Mouse (Mus musculus) MEL (cell line): ENCODE data around the gene Ptprn. TPM values are rescaled to one million over a fixed set of nuclear protein-coding genes. Genes with fewer than 3 reads are reported as not detected.

Source experiments
- DNase-seq: peaks from one replicate; pipeline ENCODE4 v3.0.0; 2011; ENCODE audit warnings: low read depth, low spot score
- H3K27ac ChIP-seq: 2 replicates; pipeline ENCODE4 v1.5.1; 2012; ENCODE audit warnings: low read depth, mild to moderate bottlenecking, control low read depth, low read length, moderate library complexity; ENCODE audit not compliant: control insufficient read depth
- H3K27me3 ChIP-seq, 2 experiments: fragments of 150-350 bp in 1 of 2; sonication (generic) in 1 of 2; 2 replicates each; pipeline ENCODE4 v1.6.1; 2012; ENCODE audit warnings: low read length in 2 of 2, mild to moderate bottlenecking in 2 of 2, improper control_type of control experiment in 1 of 2, moderate library complexity in 1 of 2; ENCODE audit not compliant: insufficient read depth in 2 of 2, control insufficient read depth in 1 of 2
- H3K36me3 ChIP-seq, 2 experiments: 2 replicates each; pipeline ENCODE4 v1.6.1; 2012 to 2014; ENCODE audit warnings: low read length in 2 of 2, improper control_type of control experiment in 1 of 2, inconsistent platforms in 1 of 2, mild to moderate bottlenecking in 1 of 2; ENCODE audit not compliant: insufficient read depth in 2 of 2, control insufficient read depth in 1 of 2
- H3K4me1 ChIP-seq, 2 experiments: fragments of 150-350 bp in 1 of 2; sonication (generic) in 1 of 2; 2 replicates each; pipeline ENCODE4 v1.6.1; 2012; ENCODE audit warnings: low read length in 2 of 2, improper control_type of control experiment in 1 of 2, mild to moderate bottlenecking in 1 of 2; ENCODE audit not compliant: insufficient read depth in 2 of 2, control insufficient read depth in 1 of 2
- H3K4me3 ChIP-seq, 2 experiments: fragments of 150-350 bp in 1 of 2; sonication (generic) in 1 of 2; 2 replicates each; pipeline ENCODE4 v1.5.1; 2012; ENCODE audit warnings: low read depth in 2 of 2, low read length in 2 of 2, mild to moderate bottlenecking in 2 of 2, moderate library complexity in 2 of 2, control low read depth in 1 of 2, improper control_type of control experiment in 1 of 2; ENCODE audit not compliant: control insufficient read depth in 1 of 2, insufficient read depth in 1 of 2
- H3K79me2 ChIP-seq: 2 replicates; pipeline ENCODE4 v1.6.1; 2012; ENCODE audit warnings: mild to moderate bottlenecking, low read length, moderate library complexity; ENCODE audit not compliant: control insufficient read depth, poor library complexity, insufficient read depth
- H3K9ac ChIP-seq: 2 replicates; pipeline ENCODE4 v1.6.1; 2012; ENCODE audit warnings: low read depth, mild to moderate bottlenecking, control low read depth, low read length, moderate library complexity; ENCODE audit not compliant: control insufficient read depth, poor library complexity, severe bottlenecking
- H3K9me3 ChIP-seq: fragments of 150-350 bp; sonication (generic); replicated peaks from 2 replicates; pipeline ENCODE4 v1.6.1; 2012; ENCODE audit warnings: mild to moderate bottlenecking, low read length, improper control_type of control experiment, moderate library complexity; ENCODE audit not compliant: insufficient read depth
- BHLHE40 ChIP-seq: IDR thresholded peaks from 2 replicates; pipeline ENCODE4 v1.6.1; 2012; ENCODE audit warnings: low read depth, mild to moderate bottlenecking, inconsistent platforms, low read length, improper control_type of control experiment, borderline replicate concordance
- E2F4 ChIP-seq: IDR thresholded peaks from 2 replicates; pipeline ENCODE4 v1.6.1; 2011; ENCODE audit warnings: low read depth, low read length, improper control_type of control experiment, borderline replicate concordance
- ELF1 ChIP-seq: IDR thresholded peaks from 2 replicates; pipeline ENCODE4 v1.6.1; 2014; ENCODE audit warnings: low read depth, mild to moderate bottlenecking, inconsistent platforms, low read length, improper control_type of control experiment, moderate library complexity
- GATA1 ChIP-seq: IDR thresholded peaks from 2 replicates; pipeline ENCODE4 v1.6.1; 2011; ENCODE audit warnings: low read depth, low read length, improper control_type of control experiment
- MAFK ChIP-seq: IDR thresholded peaks from 2 replicates; pipeline ENCODE4 v1.6.1; 2011; ENCODE audit warnings: low read depth, mild to moderate bottlenecking, low read length, improper control_type of control experiment, borderline replicate concordance
- MAX ChIP-seq: IDR thresholded peaks from 2 replicates; pipeline ENCODE4 v1.6.1; 2011; ENCODE audit warnings: low read length, improper control_type of control experiment
- MEF2A ChIP-seq: IDR thresholded peaks from 2 replicates; pipeline ENCODE4 v1.6.1; 2014; ENCODE audit warnings: low read depth, mild to moderate bottlenecking, inconsistent platforms, low read length, improper control_type of control experiment; ENCODE audit not compliant: poor library complexity, insufficient replicate concordance, severe bottlenecking; ENCODE audit errors: extremely low read depth
- MXI1 ChIP-seq: IDR thresholded peaks from 2 replicates; pipeline ENCODE4 v1.6.1; 2011; ENCODE audit warnings: mild to moderate bottlenecking, low read depth, low read length, improper control_type of control experiment
- MYC ChIP-seq: IDR thresholded peaks from 2 replicates; pipeline ENCODE4 v1.6.1; 2011; ENCODE audit warnings: low read depth, mild to moderate bottlenecking, low read length, improper control_type of control experiment, moderate library complexity
- NRF1 ChIP-seq: IDR thresholded peaks from 2 replicates; pipeline ENCODE4 v1.6.1; 2014; ENCODE audit warnings: low read depth, mild to moderate bottlenecking, inconsistent platforms, low read length, improper control_type of control experiment, moderate library complexity; ENCODE audit not compliant: poor library complexity, insufficient read depth, severe bottlenecking
- POLR2AphosphoS2 ChIP-seq: IDR thresholded peaks from 2 replicates; pipeline ENCODE4 v1.6.1; 2011; ENCODE audit warnings: low read length, improper control_type of control experiment
- SIN3A ChIP-seq: IDR thresholded peaks from 2 replicates; pipeline ENCODE4 v1.6.1; 2012; ENCODE audit warnings: low read length, improper control_type of control experiment, inconsistent platforms
- SMC3 ChIP-seq: IDR thresholded peaks from 2 replicates; pipeline ENCODE4 v1.6.1; 2011; ENCODE audit warnings: low read depth, low read length, improper control_type of control experiment
- TAL1 ChIP-seq: IDR thresholded peaks from 2 replicates; pipeline ENCODE4 v1.6.1; 2012; ENCODE audit warnings: mild to moderate bottlenecking, inconsistent platforms, low read length, moderate library complexity, mixed read lengths
- TBP ChIP-seq: IDR thresholded peaks from 2 replicates; pipeline ENCODE4 v1.8.0; 2011; ENCODE audit warnings: low read depth, low read length, improper control_type of control experiment
- TCF12 ChIP-seq: IDR thresholded peaks from 2 replicates; pipeline ENCODE4 v1.6.1; 2014; ENCODE audit warnings: low read depth, mild to moderate bottlenecking, inconsistent platforms, low read length, improper control_type of control experiment, moderate library complexity
- USF2 ChIP-seq, 2 experiments: IDR thresholded peaks; 2 replicates each; pipeline ENCODE4 v1.6.1; 2011 to 2012; ENCODE audit warnings: improper control_type of control experiment in 2 of 2, low read length in 2 of 2, borderline replicate concordance in 1 of 2, inconsistent platforms in 1 of 2, low read depth in 1 of 2, mild to moderate bottlenecking in 1 of 2; ENCODE audit not compliant: insufficient read depth in 1 of 2
- ZC3H11A ChIP-seq: IDR thresholded peaks from 2 replicates; pipeline ENCODE4 v1.6.1; 2012; ENCODE audit warnings: low read depth, mild to moderate bottlenecking, inconsistent platforms, low read length, improper control_type of control experiment
- ZKSCAN1 ChIP-seq: IDR thresholded peaks from 2 replicates; pipeline ENCODE4 v1.6.1; 2012; ENCODE audit warnings: low read depth, mild to moderate bottlenecking, inconsistent platforms, low read length, improper control_type of control experiment, moderate library complexity
- ZMIZ1 ChIP-seq: IDR thresholded peaks from 2 replicates; pipeline ENCODE4 v1.6.1; 2012; ENCODE audit warnings: low read depth, mild to moderate bottlenecking, inconsistent platforms, low read length, improper control_type of control experiment, moderate library complexity
- ZNF384 ChIP-seq: IDR thresholded peaks from 2 replicates; pipeline ENCODE4 v1.6.1; 2012; ENCODE audit warnings: low read depth, mild to moderate bottlenecking, inconsistent platforms, low read length, improper control_type of control experiment
- polyA plus RNA-seq, 2 experiments: library from polyadenylated mRNA; stranded (reverse) in 1 of 2; unstranded in 1 of 2; fragments of >175 nt in 1 of 2; fragments of >200 nt in 1 of 2; gene quantifications; 2 replicates each; pipeline versions ENCODE4 v1.2.1 to v1.2.4; 2012; ENCODE audit warnings: low replicate concordance in 2 of 2, low read depth in 1 of 2; ENCODE audit not compliant: insufficient read length in 2 of 2, insufficient read depth in 1 of 2, missing spikeins in 1 of 2
- total RNA-seq: library from RNA; depleted of rRNA; stranded (reverse); fragments of 300-350 nt; gene quantifications from 2 replicates; pipeline ENCODE4 v1.2.3, GENCODE M21; 2012

The Ptprn gene
- total and polyA plus RNA-seq, 3 experiments: 0.13 TPM; not detected in 2

GRCm38 (mm10) chr1:75304662-75305061 lies 40.4 kb upstream of the Ptprn start:
- Histone ChIP-seq H3K27ac (no peak overlapping the region), H3K4me1 (no peaks in the 10 kb centered on the region), H3K27me3 (no peaks in the 10 kb centered on the region), H3K4me3 (no peak overlapping the region), H3K79me2 (no peaks in the 10 kb centered on the region), H3K9ac (no peak overlapping the region), H3K36me3 (peaks cover 0 to 2% of the 10 kb centered on the region in 2 experiments; a peak in 1 of 4 replicates), H3K9me3 (no peaks in the 10 kb centered on the region)
- no peak for DNase-seq
- no peak for TF ChIP-seq ZNF384

GRCm38 (mm10) chr1:75294294-75294693 lies 30.0 kb upstream of the Ptprn start:
- H3K79me2 ChIP-seq: no peaks in the 10 kb centered on the region
- peaks cover 1 to 2% of the 10 kb centered on the region in 2 experiments; a peak in 2 of 4 replicates for H3K27me3 ChIP-seq
- no peak overlapping the region for H3K27ac ChIP-seq
- no peak overlapping the region for H3K4me3 ChIP-seq
- no peak overlapping the region for H3K9ac ChIP-seq
- no peaks in the 10 kb centered on the region for H3K9me3 ChIP-seq
- no peak for TF ChIP-seq POLR2AphosphoS2
- no peak for TF ChIP-seq TBP
- TF ChIP-seq MAX: no peak
- no peak for TF ChIP-seq MAFK
- TF ChIP-seq MXI1: no peak
- no peak for TF ChIP-seq MYC
- TF ChIP-seq USF2 (IDR thresholded peaks at IDR 0.05; ENCODE audit: borderline replicate concordance in 1 of 2, insufficient read depth in 1 of 2, low read depth in 1 of 2, low read length in 2 of 2): no peak
- no peak for TF ChIP-seq SMC3
- no peak for TF ChIP-seq BHLHE40
- TF ChIP-seq ZKSCAN1: no peak
- TF ChIP-seq ELF1: no peak
- no peak for TF ChIP-seq E2F4
- no peak for TF ChIP-seq ZMIZ1
- no peak for TF ChIP-seq MEF2A
- no peak for TF ChIP-seq NRF1
- no peak for TF ChIP-seq TCF12
- TF ChIP-seq GATA1: no peak
- no peak for TF ChIP-seq SIN3A
- TF ChIP-seq TAL1: no peak
- no peak for TF ChIP-seq ZC3H11A
- DNase-seq: no peak
- H3K36me3 ChIP-seq: no peaks in the 10 kb centered on the region
- H3K4me1 ChIP-seq: no peaks in the 10 kb centered on the region
